Mouse (Mus musculus): ENCODE measurements around the gene Ppp1r14c. TPM values are rescaled to one million over a fixed set of nuclear protein-coding genes. Genes with fewer than 3 reads are reported as not detected.

Ppp1r14c gene
- polyA plus RNA-seq, 1 experiment = 0.32 TPM

- Histone ChIP-seq H3ac (ENCODE audit: control insufficient read depth, insufficient read length, low read depth) (no peak overlapping the region), H3K4me3 (ENCODE audit: insufficient read depth, poor library complexity, severe bottlenecking) (no peak overlapping the region)
- TF ChIP-seq MYOG (IDR thresholded peaks at IDR 0.05; ENCODE audit: control insufficient read depth, extremely low read depth, insufficient read length) = no peak
- no peak for TF ChIP-seq FOSL1 (IDR thresholded peaks at IDR 0.05; ENCODE audit: insufficient read depth, low read length, poor library complexity, severe bottlenecking)
- TF ChIP-seq USF1 (IDR thresholded peaks at IDR 0.05; ENCODE audit: low read depth) = no peak
- no peak for TF ChIP-seq MYOD1 (IDR thresholded peaks at IDR 0.05; ENCODE audit: control insufficient read depth, insufficient read length, low read depth)
- no peak for TF ChIP-seq CEBPB (IDR thresholded peaks at IDR 0.05; ENCODE audit: low read depth)
These were observed 1.6 kb downstream of the Ppp1r14c start for GRCm38 (mm10) chr10:3367440-3367839.

GRCm38 (mm10) chr10:3383176-3383575 is 17.3 kb downstream of the Ppp1r14c start:
- Histone ChIP-seq H3ac (ENCODE audit: control insufficient read depth, insufficient read length, low read depth) (no peak overlapping the region), H3K27me3 (ENCODE audit: control insufficient read depth, insufficient read depth, insufficient read length) (no peaks in the 10 kb centered on the region), H3K4me3 (ENCODE audit: insufficient read depth, poor library complexity, severe bottlenecking) (no peak overlapping the region), H3K79me3 (ENCODE audit: low read depth) (no peaks in the 10 kb centered on the region), H3K79me2 (ENCODE audit: control insufficient read depth, insufficient read depth) (no peaks in the 10 kb centered on the region), H3K36me3 (ENCODE audit: control insufficient read depth, insufficient read depth) (no peaks in the 10 kb centered on the region)
- TF ChIP-seq MYOG (IDR thresholded peaks at IDR 0.05; ENCODE audit: control insufficient read depth, extremely low read depth, insufficient read length) = no peak
- no peak for TF ChIP-seq MYOD1 (IDR thresholded peaks at IDR 0.05; ENCODE audit: control insufficient read depth, insufficient read length, low read depth)
- no peak for TF ChIP-seq FOSL1 (IDR thresholded peaks at IDR 0.05; ENCODE audit: insufficient read depth, low read length, poor library complexity, severe bottlenecking)
- no peak for TF ChIP-seq CEBPB (IDR thresholded peaks at IDR 0.05; ENCODE audit: low read depth)
- no peak for TF ChIP-seq CTCF (IDR thresholded peaks at IDR 0.05; ENCODE audit: control insufficient read depth, insufficient read depth, insufficient read length)
- TF ChIP-seq MAX (IDR thresholded peaks at IDR 0.05) = no peak
- no peak for TF ChIP-seq USF1 (IDR thresholded peaks at IDR 0.05; ENCODE audit: low read depth)

More at GRCm38 (mm10) chr10:3367440-3367839, 1.6 kb downstream of the Ppp1r14c start:
- no peaks in the 10 kb centered on the region for H3K79me2 ChIP-seq (ENCODE audit: control insufficient read depth, insufficient read depth)
- no peaks in the 10 kb centered on the region for H3K27me3 ChIP-seq (ENCODE audit: control insufficient read depth, insufficient read depth, insufficient read length)
- no peaks in the 10 kb centered on the region for H3K79me3 ChIP-seq (ENCODE audit: low read depth)
- no peaks in the 10 kb centered on the region for H3K36me3 ChIP-seq (ENCODE audit: control insufficient read depth, insufficient read depth)

- no peak for TF ChIP-seq MYOD1 (IDR thresholded peaks at IDR 0.05; ENCODE audit: control insufficient read depth, insufficient read length, low read depth)
- TF ChIP-seq USF1 (IDR thresholded peaks at IDR 0.05; ENCODE audit: low read depth) = no peak
- TF ChIP-seq FOSL1 (IDR thresholded peaks at IDR 0.05; ENCODE audit: insufficient read depth, low read length, poor library complexity, severe bottlenecking) = no peak
- no peak for TF ChIP-seq MYOG (IDR thresholded peaks at IDR 0.05; ENCODE audit: control insufficient read depth, extremely low read depth, insufficient read length)
- no peak for TF ChIP-seq CEBPB (IDR thresholded peaks at IDR 0.05; ENCODE audit: low read depth)
- TF ChIP-seq MAX (IDR thresholded peaks at IDR 0.05) = no peak
- TF ChIP-seq CTCF (IDR thresholded peaks at IDR 0.05; ENCODE audit: control insufficient read depth, insufficient read depth, insufficient read length) = no peak
- Histone ChIP-seq H3K4me3 (ENCODE audit: insufficient read depth, poor library complexity, severe bottlenecking) (no peak overlapping the region), H3K27me3 (ENCODE audit: control insufficient read depth, insufficient read depth, insufficient read length) (no peaks in the 10 kb centered on the region), H3ac (ENCODE audit: control insufficient read depth, insufficient read length, low read depth) (no peak overlapping the region), H3K79me3 (ENCODE audit: low read depth) (no peaks in the 10 kb centered on the region), H3K79me2 (ENCODE audit: control insufficient read depth, insufficient read depth) (no peaks in the 10 kb centered on the region), H3K36me3 (ENCODE audit: control insufficient read depth, insufficient read depth) (no peaks in the 10 kb centered on the region)
These were observed 26.4 kb downstream of the Ppp1r14c start for GRCm38 (mm10) chr10:3392251-3392650.

GRCm38 (mm10) chr10:3393548-3393947 is 27.7 kb downstream of the Ppp1r14c start:
- no peaks in the 10 kb centered on the region for H3K27me3 ChIP-seq (ENCODE audit: control insufficient read depth, insufficient read depth, insufficient read length)
- H3ac ChIP-seq (ENCODE audit: control insufficient read depth, insufficient read length, low read depth) = no peak overlapping the region
- no peaks in the 10 kb centered on the region for H3K36me3 ChIP-seq (ENCODE audit: control insufficient read depth, insufficient read depth)
- H3K79me3 ChIP-seq (ENCODE audit: low read depth) = no peaks in the 10 kb centered on the region
- H3K4me3 ChIP-seq (ENCODE audit: insufficient read depth, poor library complexity, severe bottlenecking) = no peak overlapping the region
- TF ChIP-seq USF1 (IDR thresholded peaks at IDR 0.05; ENCODE audit: low read depth) = no peak
- no peak for TF ChIP-seq MYOG (IDR thresholded peaks at IDR 0.05; ENCODE audit: control insufficient read depth, extremely low read depth, insufficient read length)
- no peak for TF ChIP-seq MYOD1 (IDR thresholded peaks at IDR 0.05; ENCODE audit: control insufficient read depth, insufficient read length, low read depth)
- TF ChIP-seq CTCF (IDR thresholded peaks at IDR 0.05; ENCODE audit: control insufficient read depth, insufficient read depth, insufficient read length) = no peak
- no peak for TF ChIP-seq MAX (IDR thresholded peaks at IDR 0.05)
- no peak for TF ChIP-seq CEBPB (IDR thresholded peaks at IDR 0.05; ENCODE audit: low read depth)
- no peak for TF ChIP-seq FOSL1 (IDR thresholded peaks at IDR 0.05; ENCODE audit: insufficient read depth, low read length, poor library complexity, severe bottlenecking)
- no peaks in the 10 kb centered on the region for H3K79me2 ChIP-seq (ENCODE audit: control insufficient read depth, insufficient read depth)

- Histone ChIP-seq H3K27me3 (ENCODE audit: control insufficient read depth, insufficient read depth, insufficient read length) (no peaks in the 10 kb centered on the region), H3ac (ENCODE audit: control insufficient read depth, insufficient read length, low read depth) (no peak overlapping the region), H3K36me3 (ENCODE audit: control insufficient read depth, insufficient read depth) (no peaks in the 10 kb centered on the region), H3K79me3 (ENCODE audit: low read depth) (no peaks in the 10 kb centered on the region), H3K79me2 (ENCODE audit: control insufficient read depth, insufficient read depth) (no peaks in the 10 kb centered on the region), H3K4me3 (ENCODE audit: insufficient read depth, poor library complexity, severe bottlenecking) (no peak overlapping the region)
- TF ChIP-seq CTCF (IDR thresholded peaks at IDR 0.05; ENCODE audit: control insufficient read depth, insufficient read depth, insufficient read length) (no peak), MYOG (IDR thresholded peaks at IDR 0.05; ENCODE audit: control insufficient read depth, extremely low read depth, insufficient read length) (no peak), USF1 (IDR thresholded peaks at IDR 0.05; ENCODE audit: low read depth) (no peak), MAX (IDR thresholded peaks at IDR 0.05) (no peak), FOSL1 (IDR thresholded peaks at IDR 0.05; ENCODE audit: insufficient read depth, low read length, poor library complexity, severe bottlenecking) (no peak), MYOD1 (IDR thresholded peaks at IDR 0.05; ENCODE audit: control insufficient read depth, insufficient read length, low read depth) (no peak), CEBPB (IDR thresholded peaks at IDR 0.05; ENCODE audit: low read depth) (no peak)
These were observed 28.3 kb downstream of the Ppp1r14c start for GRCm38 (mm10) chr10:3394193-3394592.

Measured in C2C12 (cell line).